Mouse (Mus musculus) embryonic facial prominence, embryonic 10.5 days (tissue): ENCODE results near the gene Tiam1. TPM values are rescaled to one million over a fixed set of nuclear protein-coding genes. Genes with fewer than 3 reads are reported as not detected.

Source experiments
- DNase-seq: peaks from one replicate; pipeline ENCODE4 v3.0.0-alpha.2; 2017; ENCODE audit warnings: low spot score
- H3K27ac ChIP-seq: fragments of 300-500 bp; sonication (generic); replicated peaks from 2 replicates; pipeline ENCODE4 v1.5.1; 2016; ENCODE audit warnings: mild to moderate bottlenecking
- H3K27me3 ChIP-seq: fragments of 300-500 bp; sonication (generic); replicated peaks from 2 replicates; pipeline ENCODE4 v1.6.1; 2016; ENCODE audit warnings: low read depth, mild to moderate bottlenecking; ENCODE audit not compliant: poor library complexity, severe bottlenecking
- H3K36me3 ChIP-seq: fragments of 300-500 bp; sonication (generic); replicated peaks from 2 replicates; pipeline ENCODE4 v1.6.1; 2016; ENCODE audit warnings: mild to moderate bottlenecking, moderate library complexity
- H3K4me1 ChIP-seq: fragments of 300-500 bp; sonication (generic); 2 replicates; pipeline ENCODE4 v1.6.1; 2016
- H3K4me3 ChIP-seq: fragments of 300-500 bp; sonication (generic); 2 replicates; pipeline ENCODE4 v1.5.1; 2016; ENCODE audit warnings: mild to moderate bottlenecking, moderate library complexity
- H3K9me3 ChIP-seq: fragments of 300-500 bp; sonication (generic); 2 replicates; pipeline ENCODE4 v1.6.1; 2016; ENCODE audit warnings: mild to moderate bottlenecking
- WGBS: fragments of 180-500 bp; shearing (Covaris S2); methylation state at CpG from one replicate; pipeline ENCODE4 v1.1.7; 2016; 5-methylcytosine and 5-hydroxymethylcytosine counted together
- polyA plus RNA-seq: library from polyadenylated mRNA; unstranded; fragments of >200 nt; fragmentation: Nextera tagmentation; extraction: Ambion mirVana; gene quantifications from 2 replicates; pipeline ENCODE4 v1.2.1, GENCODE M21; 2016

The Tiam1 gene
- polyA plus RNA-seq, 1 experiment from 2014 or later, result 25.3 TPM

DNA sequence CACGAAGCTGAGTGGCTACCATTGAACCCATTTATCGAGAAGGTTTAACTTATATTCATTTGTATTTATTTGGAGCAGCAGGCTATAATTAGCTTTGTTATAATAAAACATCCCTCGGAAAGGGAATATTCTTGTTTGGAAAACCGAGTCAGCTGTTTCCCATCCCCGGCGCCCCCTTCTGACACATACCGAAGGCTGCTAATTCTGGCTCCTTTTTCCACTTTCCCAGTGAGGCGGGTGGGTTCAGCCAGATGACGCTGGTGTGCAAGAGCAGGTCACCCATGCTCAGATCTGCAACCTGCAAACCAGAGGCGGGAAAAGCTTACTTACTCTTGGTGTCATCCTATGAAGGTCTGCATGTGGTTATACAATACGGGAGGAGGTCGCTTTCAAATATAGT, 343.8 kb downstream of the Tiam1 start:
- no peak for DNase-seq
- H3K27ac ChIP-seq, result no peak overlapping the region
- no peaks in the 10 kb centered on the region for H3K27me3 ChIP-seq
- WGBS, result 83% methylated on average over 12 of the region's 12 CpGs
- no peaks in the 10 kb centered on the region for H3K9me3 ChIP-seq
- H3K4me3 ChIP-seq, result no peak overlapping the region
- H3K36me3 ChIP-seq, result peaks cover 69% of the 10 kb centered on the region
- no peaks in the 10 kb centered on the region for H3K4me1 ChIP-seq

DNA sequence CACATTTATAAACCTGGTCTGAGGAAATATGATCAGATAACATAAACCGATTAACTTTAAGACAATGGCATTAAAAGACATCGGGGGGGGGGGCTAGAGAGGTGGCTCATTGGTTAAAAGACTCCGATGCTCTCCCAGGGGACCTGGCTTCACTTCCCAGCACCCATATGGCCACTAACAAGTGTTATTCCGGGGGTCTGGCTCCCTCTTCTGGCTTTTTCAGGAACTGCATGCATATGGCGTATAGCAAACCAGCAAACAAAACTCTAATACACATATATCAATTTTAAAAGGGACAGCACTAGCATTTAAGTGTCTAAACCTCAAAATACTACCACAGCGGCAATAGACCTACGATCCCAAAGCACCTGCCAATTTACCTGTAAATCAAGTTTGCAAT, 347.0 kb downstream of the Tiam1 start:
- DNase-seq, result no peak
- Histone ChIP-seq H3K9me3 (no peaks in the 10 kb centered on the region), H3K4me1 (no peaks in the 10 kb centered on the region), H3K27ac (no peak overlapping the region), H3K36me3 (peaks cover 71% of the 10 kb centered on the region), H3K27me3 (no peaks in the 10 kb centered on the region), H3K4me3 (no peak overlapping the region)
- WGBS, result 85% methylated on average over 7 of the region's 7 CpGs

DNA sequence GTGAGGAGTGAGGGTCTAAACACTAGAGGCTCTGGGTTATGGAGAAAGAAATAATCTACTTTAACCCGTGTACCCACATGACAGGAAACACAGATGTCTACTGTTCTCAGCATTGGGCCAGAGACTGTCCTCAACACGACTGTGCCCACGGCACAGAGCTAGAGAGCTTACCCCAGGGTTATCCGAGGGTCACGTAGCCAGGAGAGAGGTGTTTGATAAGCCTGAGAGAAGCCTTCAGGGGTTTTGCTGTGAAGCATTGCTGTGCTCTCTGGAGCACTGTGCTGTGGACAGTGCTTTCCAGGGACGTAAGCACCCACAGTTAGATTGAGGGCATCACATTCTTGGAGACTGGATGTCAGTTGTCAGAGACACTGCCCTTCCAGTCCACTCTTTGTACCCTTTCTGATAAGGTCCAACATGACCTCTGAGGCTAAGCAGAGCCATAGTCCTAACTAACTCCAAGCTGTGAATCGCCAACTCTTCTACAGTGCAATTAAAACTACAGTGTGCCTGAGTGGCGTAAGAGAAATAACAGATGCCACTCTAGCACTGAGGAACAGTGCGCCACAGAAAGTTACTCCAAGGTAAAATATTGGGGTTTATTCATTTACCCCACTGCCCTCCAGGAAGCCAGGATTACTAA, 353.7 kb downstream of the Tiam1 start:
- H3K36me3 ChIP-seq, result peaks cover 72% of the 10 kb centered on the region
- no peaks in the 10 kb centered on the region for H3K27me3 ChIP-seq
- 91% methylated on average over 9 of the region's 9 CpGs for WGBS
- H3K27ac ChIP-seq, result no peak overlapping the region
- no peaks in the 10 kb centered on the region for H3K9me3 ChIP-seq
- no peaks in the 10 kb centered on the region for H3K4me1 ChIP-seq
- no peak overlapping the region for H3K4me3 ChIP-seq
- no peak for DNase-seq

GRCm38 (mm10) chr16:89785795-89786194, 357.8 kb downstream of the Tiam1 start:
- Histone ChIP-seq H3K9me3 (no peaks in the 10 kb centered on the region), H3K4me3 (no peak overlapping the region), H3K4me1 (no peaks in the 10 kb centered on the region), H3K36me3 (peaks cover 33% of the 10 kb centered on the region), H3K27me3 (no peaks in the 10 kb centered on the region), H3K27ac (no peak overlapping the region)
- DNase-seq, result no peak
- 86% methylated on average over 5 of the region's 5 CpGs for WGBS

DNA sequence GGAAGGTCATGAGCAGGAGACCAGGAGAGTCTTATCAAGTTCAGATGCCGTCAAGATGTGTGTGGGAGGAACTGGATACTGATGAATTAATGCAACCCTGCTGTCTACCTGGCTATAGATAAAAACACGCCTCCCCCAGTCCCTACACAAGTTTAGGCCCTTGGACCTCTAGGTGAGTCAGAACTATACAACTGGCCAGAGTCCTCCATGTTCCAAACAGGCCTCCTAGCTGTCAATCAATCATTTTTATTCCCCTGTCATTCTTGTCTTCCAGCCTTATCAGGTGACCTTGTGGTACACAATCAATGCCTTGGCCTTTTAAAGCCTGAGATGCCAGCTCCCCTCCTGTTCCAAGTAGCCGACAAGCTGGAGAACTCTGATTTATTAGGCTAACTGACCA, 363.9 kb downstream of the Tiam1 start:
- Histone ChIP-seq H3K36me3 (peaks cover 3% of the 10 kb centered on the region; the same call in 1 of the 2 replicates), H3K27ac (no peak overlapping the region), H3K4me3 (no peak overlapping the region), H3K27me3 (peaks cover 5% of the 10 kb centered on the region; the same call in 1 of the 2 replicates), H3K4me1 (no peaks in the 10 kb centered on the region), H3K9me3 (no peaks in the 10 kb centered on the region)
- 86% methylated on average over 3 of the region's 3 CpGs for WGBS
- no peak for DNase-seq

DNA sequence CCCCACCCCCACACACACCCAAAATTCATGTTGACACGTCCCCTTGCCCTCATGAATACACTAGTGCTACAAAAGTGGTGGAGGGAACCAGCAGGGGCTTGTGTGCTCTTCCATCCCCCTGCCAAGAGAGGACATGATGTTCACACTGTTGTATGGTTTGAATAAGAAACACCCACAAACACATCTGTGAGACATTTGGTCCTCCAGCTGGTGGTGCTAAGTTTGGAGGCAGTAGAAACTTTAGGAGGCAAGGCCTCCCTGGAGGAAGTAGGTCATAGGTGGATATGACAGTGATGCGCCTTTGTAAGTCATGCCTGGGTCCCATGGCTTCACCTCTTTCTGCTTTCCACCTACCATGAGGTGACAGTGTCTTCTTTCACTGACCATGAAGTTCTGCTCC, 366.1 kb downstream of the Tiam1 start:
- Histone ChIP-seq H3K27ac (no peak overlapping the region), H3K36me3 (no peaks in the 10 kb centered on the region), H3K9me3 (no peaks in the 10 kb centered on the region), H3K4me3 (no peak overlapping the region), H3K4me1 (no peaks in the 10 kb centered on the region), H3K27me3 (peaks cover 6% of the 10 kb centered on the region; the same call in 1 of the 2 replicates)
- WGBS, result 79% methylated on average over 2 of the region's 2 CpGs
- no peak for DNase-seq

DNA sequence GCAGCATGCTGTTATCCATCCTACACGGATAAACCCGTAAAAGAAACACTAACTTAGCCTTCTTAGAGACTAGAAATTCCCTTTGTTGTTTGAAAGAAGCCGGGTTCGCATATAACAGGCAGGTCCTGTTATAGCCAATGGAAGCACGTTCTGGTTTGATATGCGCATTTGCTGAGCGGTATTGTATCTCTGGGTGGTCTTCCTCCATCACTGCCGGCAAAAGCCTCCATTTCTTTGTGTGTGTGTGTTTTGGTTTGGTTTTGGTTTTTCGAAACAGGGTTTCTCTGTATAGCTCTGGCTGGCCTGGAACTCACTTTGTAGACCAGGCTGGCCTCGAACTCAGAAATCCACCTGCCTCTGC, 369.0 kb downstream of the Tiam1 start:
- Histone ChIP-seq H3K27me3 (peaks cover 6% of the 10 kb centered on the region; the same call in 1 of the 2 replicates), H3K4me3 (peak overlapping the region; percentile 53), H3K27ac (peak overlapping the region; percentile 37; the same call in 1 of the 2 replicates), H3K36me3 (no peaks in the 10 kb centered on the region), H3K9me3 (peaks cover 13% of the 10 kb centered on the region), H3K4me1 (no peaks in the 10 kb centered on the region)
- DNase-seq, result no peak
- WGBS, result 34% methylated on average over 10 of the region's 10 CpGs

- peak; percentile 90 for DNase-seq
- peaks cover 19% of the 10 kb centered on the region for H3K9me3 ChIP-seq
- 12% methylated on average over 30 of the region's 30 CpGs for WGBS
- H3K27me3 ChIP-seq, result peaks cover 6% of the 10 kb centered on the region; the same call in 1 of the 2 replicates
- H3K27ac ChIP-seq, result peak overlapping the region; percentile 37
- H3K4me3 ChIP-seq, result peak overlapping the region; percentile 53
- no peaks in the 10 kb centered on the region for H3K36me3 ChIP-seq
- no peaks in the 10 kb centered on the region for H3K4me1 ChIP-seq
Observed at GRCm38 (mm10) chr16:89773657-89774552, 369.7 kb downstream of the Tiam1 start.

GRCm38 (mm10) chr16:89765919-89766318, 377.6 kb downstream of the Tiam1 start:
- H3K36me3 ChIP-seq, result no peaks in the 10 kb centered on the region
- WGBS, result 89% methylated on average over 11 of the region's 11 CpGs
- no peaks in the 10 kb centered on the region for H3K27me3 ChIP-seq
- no peak overlapping the region for H3K4me3 ChIP-seq
- peaks cover 22% of the 10 kb centered on the region for H3K9me3 ChIP-seq
- H3K4me1 ChIP-seq, result 0 out of 2 replicates have a peak, but pooled peaks cover 4% of the 10 kb centered on the region
- no peak overlapping the region for H3K27ac ChIP-seq
- DNase-seq, result no peak

- WGBS, result 16% methylated on average over 8 of the region's 8 CpGs
- Histone ChIP-seq H3K36me3 (no peaks in the 10 kb centered on the region), H3K9me3 (peaks cover 18% of the 10 kb centered on the region), H3K4me3 (no peak overlapping the region), H3K4me1 (0 out of 2 replicates have a peak, but pooled peaks cover 4% of the 10 kb centered on the region), H3K27ac (no peak overlapping the region), H3K27me3 (no peaks in the 10 kb centered on the region)
- DNase-seq, result no peak
Observed at GRCm38 (mm10) chr16:89765470-89765869, 378.1 kb downstream of the Tiam1 start.

GRCm38 (mm10) chr16:89763812-89764211, 379.8 kb downstream of the Tiam1 start:
- no peak for DNase-seq
- 85% methylated on average over 2 of the region's 2 CpGs for WGBS
- H3K27ac ChIP-seq, result no peak overlapping the region

GRCm38 (mm10) chr16:89762523-89762922, 381.0 kb downstream of the Tiam1 start:
- Histone ChIP-seq H3K36me3 (no peaks in the 10 kb centered on the region), H3K9me3 (no peaks in the 10 kb centered on the region), H3K4me3 (no peak overlapping the region), H3K27me3 (no peaks in the 10 kb centered on the region), H3K4me1 (0 out of 2 replicates have a peak, but pooled peaks cover 4% of the 10 kb centered on the region), H3K27ac (no peak overlapping the region)
- WGBS, result 82% methylated on average over 10 of the region's 10 CpGs
- DNase-seq, result no peak

More at GRCm38 (mm10) chr16:89763812-89764211, 379.8 kb downstream of the Tiam1 start:
- no peaks in the 10 kb centered on the region for H3K27me3 ChIP-seq
- H3K4me3 ChIP-seq, result no peak overlapping the region
- no peaks in the 10 kb centered on the region for H3K36me3 ChIP-seq
- H3K4me1 ChIP-seq, result 0 out of 2 replicates have a peak, but pooled peaks cover 4% of the 10 kb centered on the region
- peaks cover 3% of the 10 kb centered on the region; the same call in 1 of the 2 replicates for H3K9me3 ChIP-seq
